Mouse (Mus musculus) right cerebral cortex, postnatal 4 days (tissue): ENCODE data around the gene Pkp3.
A peak's percentile ranks its signal among the peaks of the same experiment; 100 is the strongest.

Source experiments
- DNase-seq: peaks from one replicate; pipeline ENCODE4 v3.0.0-alpha.2; 2022

Pkp3 gene

GRCm38 (mm10) chr7:141057541-141057940 lies 20.5 kb upstream of the Pkp3 start:
- DNase-seq = no peak

GRCm38 (mm10) chr7:141058601-141059341 lies 19.2 kb upstream of the Pkp3 start:
- no peak for DNase-seq

- DNase-seq = no peak
These were observed 18.1 kb upstream of the Pkp3 start for GRCm38 (mm10) chr7:141059929-141060328.

GRCm38 (mm10) chr7:141060426-141061242 lies 17.4 kb upstream of the Pkp3 start, which contains the start of gene B4galnt4:
Gene B4galnt4 (plus strand): TSS chr7:141061104.
- peak; percentile 92 for DNase-seq

- peak; percentile 62 for DNase-seq
These were observed 16.7 kb upstream of the Pkp3 start for GRCm38 (mm10) chr7:141061269-141061692.

GRCm38 (mm10) chr7:141062525-141062924 lies 15.5 kb upstream of the Pkp3 start:
- no peak for DNase-seq

GRCm38 (mm10) chr7:141063353-141063752 lies 14.7 kb upstream of the Pkp3 start:
- DNase-seq = no peak

GRCm38 (mm10) chr7:141064175-141064574 lies 13.8 kb upstream of the Pkp3 start:
- DNase-seq = no peak

- no peak for DNase-seq
These were observed 13.4 kb upstream of the Pkp3 start for GRCm38 (mm10) chr7:141064576-141064975.

GRCm38 (mm10) chr7:141068351-141068750 lies 9.7 kb upstream of the Pkp3 start:
- no peak for DNase-seq

GRCm38 (mm10) chr7:141070058-141070862 lies 7.8 kb upstream of the Pkp3 start:
- DNase-seq = peak; percentile 83

- no peak for DNase-seq
These were observed 5.8 kb upstream of the Pkp3 start for GRCm38 (mm10) chr7:141072017-141072745.

GRCm38 (mm10) chr7:141073782-141074181 lies 4.2 kb upstream of the Pkp3 start:
- DNase-seq = no peak

- DNase-seq = no peak
These were observed 858 bp downstream of the Pkp3 start for GRCm38 (mm10) chr7:141078876-141079275.

- no peak for DNase-seq
These were observed 1.7 kb downstream of the Pkp3 start for GRCm38 (mm10) chr7:141079481-141080449.

GRCm38 (mm10) chr7:141087894-141088293 lies 9.9 kb downstream of the Pkp3 start:
- DNase-seq = no peak

- DNase-seq = no peak
These were observed 10.5 kb downstream of the Pkp3 start for GRCm38 (mm10) chr7:141088473-141088872.

- no peak for DNase-seq
These were observed 12.2 kb downstream of the Pkp3 start for GRCm38 (mm10) chr7:141090228-141090627.

- DNase-seq = no peak
These were observed 14.2 kb downstream of the Pkp3 start for GRCm38 (mm10) chr7:141092051-141092735.

- DNase-seq = no peak
These were observed 15.9 kb downstream of the Pkp3 start for GRCm38 (mm10) chr7:141093950-141094349.
